Mouse (Mus musculus) intestine, embryonic 16.5 days (tissue): Measurements from ENCODE around the gene Bpgm. TPM values are rescaled to one million over a fixed set of nuclear protein-coding genes. Genes with fewer than 3 reads are reported as not detected.

Experiments used
- ATAC-seq: fragments of 200-750 bp; cut with Nextera tagmentation; 2 replicates; pipeline ENCODE4 v1.8.0; 2017; ENCODE audit warnings: moderate TSS enrichment, moderate library complexity
- H3K27ac ChIP-seq: fragments of 300-500 bp; sonication (generic); 2 replicates; pipeline ENCODE4 v1.5.1; 2014; ENCODE audit warnings: mild to moderate bottlenecking, low read length
- H3K27me3 ChIP-seq: fragments of 300-500 bp; sonication (generic); replicated peaks from 2 replicates; pipeline ENCODE4 v1.6.1; 2014; ENCODE audit warnings: low read length, control low read depth, mixed read lengths; ENCODE audit not compliant: control insufficient read depth, insufficient read depth
- H3K36me3 ChIP-seq: fragments of 300-500 bp; sonication (generic); 2 replicates; pipeline ENCODE4 v1.6.1; 2014; ENCODE audit warnings: low read length, control low read depth; ENCODE audit not compliant: control insufficient read depth, insufficient read depth
- H3K4me1 ChIP-seq: fragments of 300-500 bp; sonication (generic); 2 replicates; pipeline ENCODE4 v1.6.1; 2014; ENCODE audit warnings: low read length, control low read depth, mixed read lengths; ENCODE audit not compliant: control insufficient read depth, insufficient read depth
- H3K4me2 ChIP-seq: fragments of 300-500 bp; sonication (generic); 2 replicates; pipeline ENCODE4 v1.6.1; 2014; ENCODE audit warnings: low read depth, low read length, control low read depth
- H3K4me3 ChIP-seq: fragments of 300-500 bp; sonication (generic); 2 replicates; pipeline ENCODE4 v1.5.1; 2014; ENCODE audit warnings: mild to moderate bottlenecking, low read length
- H3K9ac ChIP-seq: fragments of 300-500 bp; sonication (generic); 2 replicates; pipeline ENCODE4 v1.6.1; 2014; ENCODE audit warnings: low read depth, low read length
- H3K9me3 ChIP-seq: fragments of 300-500 bp; sonication (generic); 2 replicates; pipeline ENCODE4 v1.6.1; 2016; ENCODE audit warnings: low read length, control low read depth; ENCODE audit not compliant: control insufficient read depth
- WGBS: fragments of 180-500 bp; shearing (Covaris S2); extraction: QIAGEN DNeasy Blood & Tissue Kit; methylation state at CpG from one replicate; pipeline ENCODE4 v1.1.7; 2014; 5-methylcytosine and 5-hydroxymethylcytosine counted together
- polyA plus RNA-seq: library from polyadenylated mRNA; unstranded; fragments of >200 nt; fragmentation: Nextera tagmentation; extraction: Ambion mirVana; gene quantifications from 2 replicates; pipeline ENCODE4 v1.2.1, GENCODE M21; 2015

Bpgm gene
- polyA plus RNA-seq, 1 experiment from 2014 or later = 54.4 TPM

DNA sequence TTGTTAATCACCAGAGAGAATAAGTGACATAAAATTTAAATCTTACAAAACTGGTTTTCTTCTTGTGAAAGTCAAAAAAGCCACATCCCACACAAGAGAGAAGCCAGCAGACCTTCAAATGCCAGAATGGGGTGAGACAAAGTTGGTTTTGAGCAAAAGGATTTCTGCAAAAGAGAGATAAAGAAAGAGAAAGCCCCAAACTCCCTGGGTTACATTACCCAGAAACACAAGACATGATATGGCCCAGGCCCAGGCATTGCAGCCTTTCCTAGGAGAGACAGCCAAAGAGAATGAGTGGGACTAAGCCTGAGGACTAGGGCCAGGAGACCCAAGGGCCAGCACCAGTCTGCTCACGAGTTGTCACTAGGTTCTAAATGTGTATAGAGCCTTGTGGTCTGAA, 43.1 kb downstream of the Bpgm start:
- Histone ChIP-seq H3K9me3 (no peaks in the 10 kb centered on the region), H3K4me3 (no peak overlapping the region), H3K9ac (no peak overlapping the region), H3K4me1 (peaks cover 9% of the 10 kb centered on the region), H3K36me3 (no peaks in the 10 kb centered on the region), H3K27ac (no peak overlapping the region), H3K4me2 (no peak overlapping the region), H3K27me3 (no peaks in the 10 kb centered on the region)
- WGBS = 66% methylated on average over 1 of the region's 1 CpGs
- no peak for ATAC-seq

DNA sequence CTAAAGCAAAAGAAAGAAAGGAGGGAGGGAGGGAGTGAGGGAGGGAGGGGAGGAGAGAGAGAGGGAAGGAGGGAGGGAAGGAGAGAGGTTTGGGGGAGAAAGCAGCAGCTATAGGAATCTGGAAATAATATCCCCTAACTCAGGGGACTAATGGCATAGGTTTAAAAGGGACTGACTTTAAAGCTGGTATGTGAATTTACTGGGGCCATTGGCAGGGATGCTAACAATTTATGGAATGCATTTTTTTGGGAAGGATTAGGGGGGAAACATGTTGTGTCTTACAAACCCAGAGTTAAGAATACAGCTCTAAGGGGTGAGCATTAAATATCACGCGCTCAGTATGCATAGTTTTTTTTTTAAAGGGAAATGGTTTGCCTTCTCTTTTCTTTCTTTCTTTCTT, 44.5 kb downstream of the Bpgm start:
- no peak for ATAC-seq
- Histone ChIP-seq H3K36me3 (no peaks in the 10 kb centered on the region), H3K4me3 (no peak overlapping the region), H3K9me3 (no peaks in the 10 kb centered on the region), H3K27ac (no peak overlapping the region), H3K4me1 (peaks cover 1% of the 10 kb centered on the region; the same call in 1 of the 2 replicates), H3K9ac (no peak overlapping the region), H3K4me2 (no peak overlapping the region), H3K27me3 (no peaks in the 10 kb centered on the region)
- WGBS = 60% methylated on average over 2 of the region's 2 CpGs

GRCm38 (mm10) chr6:34520912-34521311, 44.9 kb downstream of the Bpgm start:
- H3K9ac ChIP-seq = no peak overlapping the region
- no peaks in the 10 kb centered on the region for H3K27me3 ChIP-seq
- no peak overlapping the region for H3K4me3 ChIP-seq
- no peaks in the 10 kb centered on the region for H3K36me3 ChIP-seq
- H3K27ac ChIP-seq = no peak overlapping the region
- ATAC-seq = no peak
- WGBS = 42% methylated on average over 6 of the region's 6 CpGs
- no peaks in the 10 kb centered on the region for H3K9me3 ChIP-seq
- no peak overlapping the region for H3K4me2 ChIP-seq
- no peaks in the 10 kb centered on the region for H3K4me1 ChIP-seq

DNA sequence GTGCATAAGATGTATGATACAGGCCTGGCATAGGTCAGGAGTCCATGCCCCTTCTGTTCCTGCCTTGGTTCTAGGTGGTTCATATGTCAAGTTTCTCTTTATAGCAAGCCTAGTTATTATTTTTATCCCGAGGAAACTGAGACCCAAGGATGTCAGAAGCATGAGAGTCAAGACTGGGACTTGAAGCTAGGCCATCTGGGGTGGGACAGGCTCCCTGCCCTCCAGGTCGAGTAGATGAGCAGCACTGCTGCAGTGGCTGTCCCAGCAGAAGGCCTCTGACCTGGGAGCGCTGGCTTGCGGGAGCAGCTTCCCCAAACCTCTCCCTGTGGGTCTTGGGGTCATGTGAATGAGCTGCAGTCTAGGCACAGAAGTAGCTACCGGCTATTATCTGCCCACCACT, 47.5 kb downstream of the Bpgm start:
- Histone ChIP-seq H3K36me3 (no peaks in the 10 kb centered on the region), H3K4me2 (no peak overlapping the region), H3K4me3 (no peak overlapping the region), H3K4me1 (no peaks in the 10 kb centered on the region), H3K9ac (no peak overlapping the region), H3K9me3 (no peaks in the 10 kb centered on the region), H3K27ac (no peak overlapping the region), H3K27me3 (no peaks in the 10 kb centered on the region)
- ATAC-seq = no peak
- 80% methylated on average over 5 of the region's 5 CpGs for WGBS

DNA sequence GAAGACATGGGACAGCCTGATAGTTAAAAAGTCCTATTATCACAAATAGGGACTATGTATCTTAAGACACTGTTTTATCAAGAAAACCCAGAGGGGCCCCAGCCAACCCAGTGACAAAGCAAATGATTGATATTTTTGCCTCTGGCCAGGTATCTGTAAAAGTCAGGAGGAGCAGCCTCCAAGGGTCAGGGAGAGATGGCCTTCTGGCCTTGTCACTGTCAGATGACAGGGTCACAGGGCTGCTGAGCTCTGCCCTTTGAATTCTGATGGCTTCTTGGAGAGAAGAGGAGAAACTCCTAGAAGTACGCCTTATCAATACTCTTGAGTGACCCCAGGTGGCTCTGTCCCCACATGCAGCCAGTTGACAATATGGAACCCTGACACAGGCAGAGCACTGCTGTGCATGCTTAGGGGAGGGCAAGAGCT, 49.5 kb downstream of the Bpgm start:
- Histone ChIP-seq H3K9me3 (no peaks in the 10 kb centered on the region), H3K4me2 (no peak overlapping the region), H3K9ac (no peak overlapping the region), H3K36me3 (no peaks in the 10 kb centered on the region), H3K27ac (no peak overlapping the region), H3K4me1 (no peaks in the 10 kb centered on the region), H3K27me3 (no peaks in the 10 kb centered on the region), H3K4me3 (no peak overlapping the region)
- no peak for ATAC-seq
- 97% methylated on average over 1 of the region's 1 CpGs for WGBS

DNA sequence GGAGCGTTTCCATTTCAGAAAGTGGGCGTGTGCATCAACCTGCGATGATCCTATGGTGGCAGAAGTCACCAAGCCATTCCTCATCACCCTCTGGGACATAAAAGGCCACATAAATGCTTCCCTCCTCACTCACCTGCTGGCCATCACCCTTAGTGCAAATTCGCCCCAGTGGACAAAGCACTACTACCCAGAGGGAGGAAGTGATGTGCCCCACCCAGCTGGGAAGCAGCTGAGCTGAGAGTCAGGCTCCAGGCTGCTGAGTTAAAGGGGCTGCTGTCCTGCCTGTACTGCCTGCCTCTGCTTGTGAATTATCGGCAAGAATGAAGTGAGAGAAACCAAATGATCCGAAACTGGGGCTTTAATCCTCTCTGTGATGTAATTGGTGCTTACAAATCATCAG, 49.9 kb downstream of the Bpgm start:
- no peaks in the 10 kb centered on the region for H3K36me3 ChIP-seq
- H3K27me3 ChIP-seq = no peaks in the 10 kb centered on the region
- WGBS = 76% methylated on average over 6 of the region's 6 CpGs
- no peak overlapping the region for H3K4me3 ChIP-seq
- no peaks in the 10 kb centered on the region for H3K4me1 ChIP-seq
- ATAC-seq = no peak
- no peak overlapping the region for H3K27ac ChIP-seq
- H3K4me2 ChIP-seq = no peak overlapping the region
- no peaks in the 10 kb centered on the region for H3K9me3 ChIP-seq
- no peak overlapping the region for H3K9ac ChIP-seq

DNA sequence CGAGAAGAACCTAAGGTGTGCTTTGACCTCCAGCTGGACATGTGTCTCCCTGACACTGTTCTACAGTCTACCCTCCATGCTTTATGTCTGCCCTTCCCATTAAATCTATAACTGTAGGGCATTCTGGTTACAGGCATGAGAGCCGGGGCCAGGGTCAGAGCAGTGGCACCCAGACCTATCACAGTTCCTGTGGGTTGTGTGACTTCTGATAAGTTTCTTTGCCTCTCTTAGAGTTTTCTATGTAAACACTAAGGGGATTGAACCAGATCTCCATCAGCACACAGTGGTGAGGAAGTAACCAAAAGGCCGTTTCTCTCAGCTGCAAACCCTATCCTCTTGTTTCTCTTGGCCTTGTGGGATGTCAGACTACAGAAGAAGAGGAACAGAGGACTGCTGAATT, 50.4 kb downstream of the Bpgm start:
- Histone ChIP-seq H3K9ac (no peak overlapping the region), H3K36me3 (no peaks in the 10 kb centered on the region), H3K27me3 (no peaks in the 10 kb centered on the region), H3K4me1 (no peaks in the 10 kb centered on the region), H3K4me3 (no peak overlapping the region), H3K4me2 (no peak overlapping the region), H3K27ac (no peak overlapping the region), H3K9me3 (no peaks in the 10 kb centered on the region)
- 73% methylated on average over 3 of the region's 3 CpGs for WGBS
- no peak for ATAC-seq

- 88% methylated on average over 2 of the region's 2 CpGs for WGBS
- Histone ChIP-seq H3K4me2 (no peak overlapping the region), H3K27ac (no peak overlapping the region), H3K9me3 (no peaks in the 10 kb centered on the region), H3K9ac (no peak overlapping the region), H3K4me1 (no peaks in the 10 kb centered on the region), H3K4me3 (no peak overlapping the region), H3K27me3 (no peaks in the 10 kb centered on the region), H3K36me3 (no peaks in the 10 kb centered on the region)
- no peak for ATAC-seq
Measured at GRCm38 (mm10) chr6:34528131-34528530, 52.1 kb downstream of the Bpgm start.

DNA sequence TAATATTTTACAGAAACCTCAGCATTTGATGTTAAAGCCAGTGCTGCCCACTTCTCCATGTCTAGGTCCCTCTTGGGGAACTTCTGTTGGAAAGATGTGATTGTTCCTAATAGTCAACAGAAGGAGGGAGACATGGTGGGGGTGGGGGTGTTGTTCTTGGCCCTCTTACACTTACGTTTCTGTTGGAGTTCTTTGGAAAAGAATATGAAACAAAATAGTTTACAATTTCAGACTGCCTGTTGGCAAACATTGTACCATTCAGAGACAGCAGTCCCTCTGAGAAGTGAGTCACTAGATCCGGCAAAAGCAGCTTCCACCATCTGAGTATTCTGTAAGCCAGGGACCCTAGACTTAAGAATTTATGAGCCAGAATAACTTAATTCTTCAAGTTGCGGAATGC, 54.0 kb downstream of the Bpgm start:
- Histone ChIP-seq H3K9me3 (no peaks in the 10 kb centered on the region), H3K27ac (no peak overlapping the region), H3K9ac (no peak overlapping the region), H3K4me1 (no peaks in the 10 kb centered on the region), H3K27me3 (no peaks in the 10 kb centered on the region), H3K36me3 (no peaks in the 10 kb centered on the region), H3K4me2 (no peak overlapping the region), H3K4me3 (no peak overlapping the region)
- 60% methylated on average over 3 of the region's 3 CpGs for WGBS
- ATAC-seq = no peak

DNA sequence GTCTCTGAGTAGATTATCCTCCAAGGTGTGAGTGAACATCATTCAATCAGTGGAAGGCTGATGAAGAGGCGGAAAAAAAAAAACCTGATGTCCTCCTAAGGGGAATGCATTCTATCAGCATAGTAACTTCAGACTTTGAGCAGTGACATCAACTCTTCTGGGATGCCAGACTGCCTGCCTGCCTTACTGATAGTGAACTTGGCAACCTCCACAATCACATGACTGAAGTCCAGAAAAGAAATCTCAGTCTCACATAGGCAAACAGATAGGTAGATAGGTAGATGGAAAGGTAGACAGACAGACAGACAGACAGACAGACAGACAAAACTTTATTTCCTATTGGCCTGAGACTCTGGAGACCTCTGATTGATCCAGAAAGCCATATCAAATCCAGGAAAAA, 57.0 kb downstream of the Bpgm start:
- H3K27me3 ChIP-seq = no peaks in the 10 kb centered on the region
- H3K36me3 ChIP-seq = no peaks in the 10 kb centered on the region
- H3K4me1 ChIP-seq = no peaks in the 10 kb centered on the region
- ATAC-seq = no peak; the same call in 1 of the 2 replicates
- no peak overlapping the region for H3K4me2 ChIP-seq
- H3K9ac ChIP-seq = no peak overlapping the region
- no peak overlapping the region for H3K4me3 ChIP-seq
- no peaks in the 10 kb centered on the region for H3K9me3 ChIP-seq
- 90% methylated on average over 1 of the region's 1 CpGs for WGBS
- no peak overlapping the region for H3K27ac ChIP-seq
